Mouse (Mus musculus) midbrain, embryonic 16.5 days (tissue): ENCODE results near the gene Atoh8. TPM values are rescaled to one million over a fixed set of nuclear protein-coding genes. Genes with fewer than 3 reads are reported as not detected.

Source experiments
- ATAC-seq: fragments of 200-750 bp; cut with Nextera tagmentation; 2 replicates; pipeline ENCODE4 v1.8.0; 2017; ENCODE audit warnings: moderate TSS enrichment
- H3K27ac ChIP-seq: fragments of 300-500 bp; sonication (generic); 2 replicates; pipeline ENCODE4 v1.5.1; 2014; ENCODE audit warnings: mild to moderate bottlenecking, low read length, mixed read lengths
- H3K27me3 ChIP-seq: fragments of 300-500 bp; sonication (generic); 2 replicates; pipeline ENCODE4 v1.6.1; 2014; ENCODE audit warnings: low read depth, low read length, mixed read lengths; ENCODE audit not compliant: control insufficient read depth, insufficient read depth
- H3K36me3 ChIP-seq: fragments of 300-500 bp; sonication (generic); 2 replicates; pipeline ENCODE4 v1.6.1; 2014; ENCODE audit warnings: mild to moderate bottlenecking, low read length, moderate library complexity, mixed read lengths; ENCODE audit not compliant: control insufficient read depth, insufficient read depth
- H3K4me1 ChIP-seq: fragments of 300-500 bp; sonication (generic); 2 replicates; pipeline ENCODE4 v1.6.1; 2014; ENCODE audit warnings: mild to moderate bottlenecking, low read length, mixed read lengths; ENCODE audit not compliant: control insufficient read depth, insufficient read depth
- H3K4me2 ChIP-seq: fragments of 300-500 bp; sonication (generic); 2 replicates; pipeline ENCODE4 v1.6.1; 2014; ENCODE audit warnings: mild to moderate bottlenecking, low read length, mixed read lengths
- H3K4me3 ChIP-seq: fragments of 300-500 bp; sonication (generic); 2 replicates; pipeline ENCODE4 v1.5.1; 2014; ENCODE audit warnings: low read depth, mild to moderate bottlenecking, low read length, moderate library complexity, mixed read lengths
- H3K9ac ChIP-seq: fragments of 300-500 bp; sonication (generic); 2 replicates; pipeline ENCODE4 v1.6.1; 2014; ENCODE audit warnings: low read depth, low read length, mixed read lengths
- H3K9me3 ChIP-seq: fragments of 300-500 bp; sonication (generic); replicated peaks from 2 replicates; pipeline ENCODE4 v1.6.1; 2014; ENCODE audit warnings: mild to moderate bottlenecking, low read length, mixed read lengths; ENCODE audit not compliant: control insufficient read depth, poor library complexity, severe bottlenecking
- WGBS: fragments of 180-500 bp; shearing (Covaris S2); extraction: QIAGEN DNeasy Blood & Tissue Kit; methylation state at CpG from one replicate; pipeline ENCODE4 v1.1.7; 2014; 5-methylcytosine and 5-hydroxymethylcytosine counted together
- polyA plus RNA-seq: library from polyadenylated mRNA; unstranded; fragments of >200 nt; fragmentation: Nextera tagmentation; extraction: Ambion mirVana; gene quantifications from 2 replicates; pipeline ENCODE4 v1.2.1, GENCODE M21; 2015

Gene Atoh8
- polyA plus RNA-seq, 1 experiment from 2014 or later, result 1.8 TPM

GRCm38 (mm10) chr6:72248150-72248914 is 13.0 kb upstream of the Atoh8 start:
- Histone ChIP-seq H3K9me3 (no peaks in the 10 kb centered on the region), H3K9ac (no peak overlapping the region), H3K27me3 (no peaks in the 10 kb centered on the region), H3K4me2 (no peak overlapping the region), H3K36me3 (no peaks in the 10 kb centered on the region), H3K4me3 (no peak overlapping the region), H3K4me1 (no peaks in the 10 kb centered on the region), H3K27ac (no peak overlapping the region)
- no peak for ATAC-seq
- WGBS, result 83% methylated on average over 15 of the region's 15 CpGs

- H3K27ac ChIP-seq, result no peak overlapping the region
- H3K4me2 ChIP-seq, result no peak overlapping the region
- H3K4me1 ChIP-seq, result no peaks in the 10 kb centered on the region
- 89% methylated on average over 6 of the region's 6 CpGs for WGBS
- H3K4me3 ChIP-seq, result no peak overlapping the region
- no peaks in the 10 kb centered on the region for H3K36me3 ChIP-seq
- no peak overlapping the region for H3K9ac ChIP-seq
- no peak for ATAC-seq
- H3K27me3 ChIP-seq, result no peaks in the 10 kb centered on the region
- no peaks in the 10 kb centered on the region for H3K9me3 ChIP-seq
Measured at GRCm38 (mm10) chr6:72246303-72246702, 10.9 kb upstream of the Atoh8 start.

GRCm38 (mm10) chr6:72244569-72245285 is 9.3 kb upstream of the Atoh8 start:
- no peaks in the 10 kb centered on the region for H3K4me1 ChIP-seq
- peaks cover 3% of the 10 kb centered on the region; the same call in 1 of the 2 replicates for H3K27me3 ChIP-seq
- WGBS, result 61% methylated on average over 20 of the region's 20 CpGs
- ATAC-seq, result peak; percentile 75
- peak overlapping the region; percentile 31 for H3K27ac ChIP-seq
- no peak overlapping the region for H3K4me3 ChIP-seq
- no peaks in the 10 kb centered on the region for H3K36me3 ChIP-seq
- H3K9me3 ChIP-seq, result no peaks in the 10 kb centered on the region
- H3K4me2 ChIP-seq, result no peak overlapping the region
- H3K9ac ChIP-seq, result no peak overlapping the region

- peak; percentile 81 for ATAC-seq
- no peaks in the 10 kb centered on the region for H3K36me3 ChIP-seq
- H3K27ac ChIP-seq, result peak overlapping the region; percentile 31
- H3K4me1 ChIP-seq, result no peaks in the 10 kb centered on the region
- H3K9ac ChIP-seq, result no peak overlapping the region
- H3K4me2 ChIP-seq, result no peak overlapping the region
- WGBS, result 26% methylated on average over 9 of the region's 9 CpGs
- H3K9me3 ChIP-seq, result no peaks in the 10 kb centered on the region
- H3K27me3 ChIP-seq, result peaks cover 8% of the 10 kb centered on the region
- H3K4me3 ChIP-seq, result no peak overlapping the region
Measured at GRCm38 (mm10) chr6:72244144-72244549, 8.8 kb upstream of the Atoh8 start.

GRCm38 (mm10) chr6:72242532-72243320 is 7.3 kb upstream of the Atoh8 start:
- Histone ChIP-seq H3K4me1 (no peaks in the 10 kb centered on the region), H3K4me2 (no peak overlapping the region), H3K4me3 (no peak overlapping the region), H3K36me3 (no peaks in the 10 kb centered on the region), H3K27me3 (peaks cover 22% of the 10 kb centered on the region), H3K9me3 (no peaks in the 10 kb centered on the region), H3K27ac (no peak overlapping the region), H3K9ac (no peak overlapping the region)
- ATAC-seq, result no peak
- 84% methylated on average over 13 of the region's 13 CpGs for WGBS

- Histone ChIP-seq H3K9ac (no peak overlapping the region), H3K4me1 (no peaks in the 10 kb centered on the region), H3K36me3 (no peaks in the 10 kb centered on the region), H3K4me2 (no peak overlapping the region), H3K9me3 (no peaks in the 10 kb centered on the region), H3K4me3 (no peak overlapping the region), H3K27ac (no peak overlapping the region), H3K27me3 (peaks cover 24% of the 10 kb centered on the region)
- ATAC-seq, result no peak
- WGBS, result 40% methylated on average over 8 of the region's 8 CpGs
Measured at GRCm38 (mm10) chr6:72241843-72242154, 6.4 kb upstream of the Atoh8 start.

GRCm38 (mm10) chr6:72241133-72241842 is 5.9 kb upstream of the Atoh8 start:
- H3K9ac ChIP-seq, result no peak overlapping the region
- no peak overlapping the region for H3K27ac ChIP-seq

GRCm38 (mm10) chr6:72240042-72240441 is 4.7 kb upstream of the Atoh8 start:
- Histone ChIP-seq H3K27me3 (peaks cover 37% of the 10 kb centered on the region), H3K9me3 (no peaks in the 10 kb centered on the region), H3K9ac (no peak overlapping the region), H3K27ac (no peak overlapping the region), H3K4me1 (peaks cover 6% of the 10 kb centered on the region; the same call in 1 of the 2 replicates), H3K4me2 (no peak overlapping the region), H3K36me3 (no peaks in the 10 kb centered on the region), H3K4me3 (no peak overlapping the region)
- ATAC-seq, result no peak
- WGBS, result 67% methylated on average over 2 of the region's 2 CpGs

More at GRCm38 (mm10) chr6:72241133-72241842, 5.9 kb upstream of the Atoh8 start:
- Histone ChIP-seq H3K4me1 (no peaks in the 10 kb centered on the region), H3K9me3 (no peaks in the 10 kb centered on the region), H3K4me3 (no peak overlapping the region), H3K36me3 (no peaks in the 10 kb centered on the region), H3K4me2 (no peak overlapping the region), H3K27me3 (peaks cover 28% of the 10 kb centered on the region)
- WGBS, result 26% methylated on average over 8 of the region's 8 CpGs
- no peak for ATAC-seq
